Mouse (Mus musculus): Measurements from ENCODE around the gene Clrn1. TPM values are rescaled to one million over a fixed set of nuclear protein-coding genes. Genes with fewer than 3 reads are reported as not detected.

The Clrn1 gene
- polyA plus RNA-seq, 1 experiment from 2014 or later = 0.10 TPM

- no peaks in the 10 kb centered on the region for H3K36me3 ChIP-seq
- H3K27me3 ChIP-seq (ENCODE audit: low read depth, poor library complexity, severe bottlenecking) = no peaks in the 10 kb centered on the region
- H3K4me1 ChIP-seq = 0 out of 2 replicates have a peak, but pooled peaks cover 1% of the 10 kb centered on the region
- no peaks in the 10 kb centered on the region for H3K9me3 ChIP-seq (replicated peaks)
- no peak within 1 kb of the TSS for H3K27ac ChIP-seq
- H3K4me3 ChIP-seq = no peak within 1 kb of the TSS
- 81% methylated on average over 4 of the region's 4 CpGs for WGBS
- DNase-seq (ENCODE audit: low spot score) = no peak
Observed at GRCm38 (mm10) chr3:58822211-58822610, 62.9 kb downstream of the Clrn1 start, which contains the start of gene Mindy4b-ps. Gene Mindy4b-ps (minus strand): TSS chr3:58822311.

GRCm38 (mm10) chr3:58817337-58817736 is 67.8 kb downstream of the Clrn1 start:
- no peak for DNase-seq (ENCODE audit: low spot score)
- no peaks in the 10 kb centered on the region for H3K27me3 ChIP-seq (ENCODE audit: low read depth, poor library complexity, severe bottlenecking)
- H3K4me1 ChIP-seq = 0 out of 2 replicates have a peak, but pooled peaks cover 3% of the 10 kb centered on the region
- H3K27ac ChIP-seq = no peak overlapping the region
- WGBS = 45% methylated on average over 6 of the region's 6 CpGs
- H3K36me3 ChIP-seq = no peaks in the 10 kb centered on the region
- H3K4me3 ChIP-seq = no peak overlapping the region
- H3K9me3 ChIP-seq (replicated peaks) = no peaks in the 10 kb centered on the region

DNA sequence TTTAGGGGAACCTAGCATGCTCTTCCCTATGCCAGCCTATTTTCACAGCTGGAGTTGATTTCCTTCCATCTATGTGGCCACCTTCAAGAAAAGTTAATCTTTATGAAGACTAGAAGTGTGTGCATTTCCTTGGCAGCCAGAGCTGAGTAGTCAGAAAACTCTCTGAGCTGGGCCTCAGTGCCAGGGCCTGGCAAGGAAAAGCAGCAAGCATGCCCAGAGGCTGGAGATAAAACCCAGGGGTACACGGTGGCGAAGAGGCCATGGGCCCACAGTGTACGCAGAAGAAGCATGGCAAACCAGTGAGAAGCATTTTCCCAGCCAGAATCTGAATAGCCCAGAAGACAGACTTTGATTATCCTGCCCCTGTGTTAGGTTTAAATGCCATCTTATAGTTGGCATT is 70.9 kb downstream of the Clrn1 start:
- no peak for DNase-seq (ENCODE audit: low spot score)
- Histone ChIP-seq H3K36me3 (no peaks in the 10 kb centered on the region), H3K27ac (no peak overlapping the region), H3K4me3 (no peak overlapping the region), H3K4me1 (peaks cover 17% of the 10 kb centered on the region), H3K9me3 (replicated peaks) (no peaks in the 10 kb centered on the region), H3K27me3 (ENCODE audit: low read depth, poor library complexity, severe bottlenecking) (no peaks in the 10 kb centered on the region)
- 97% methylated on average over 3 of the region's 3 CpGs for WGBS

GRCm38 (mm10) chr3:58810353-58810752 is 74.8 kb downstream of the Clrn1 start:
- no peaks in the 10 kb centered on the region for H3K36me3 ChIP-seq
- no peak overlapping the region for H3K27ac ChIP-seq
- H3K4me3 ChIP-seq = no peak overlapping the region
- H3K4me1 ChIP-seq = peaks cover 19% of the 10 kb centered on the region
- no peaks in the 10 kb centered on the region for H3K27me3 ChIP-seq (ENCODE audit: low read depth, poor library complexity, severe bottlenecking)
- no peaks in the 10 kb centered on the region for H3K9me3 ChIP-seq (replicated peaks)
- WGBS = 44% methylated on average over 11 of the region's 11 CpGs
- peak; percentile 40 for DNase-seq (ENCODE audit: low spot score)

DNA sequence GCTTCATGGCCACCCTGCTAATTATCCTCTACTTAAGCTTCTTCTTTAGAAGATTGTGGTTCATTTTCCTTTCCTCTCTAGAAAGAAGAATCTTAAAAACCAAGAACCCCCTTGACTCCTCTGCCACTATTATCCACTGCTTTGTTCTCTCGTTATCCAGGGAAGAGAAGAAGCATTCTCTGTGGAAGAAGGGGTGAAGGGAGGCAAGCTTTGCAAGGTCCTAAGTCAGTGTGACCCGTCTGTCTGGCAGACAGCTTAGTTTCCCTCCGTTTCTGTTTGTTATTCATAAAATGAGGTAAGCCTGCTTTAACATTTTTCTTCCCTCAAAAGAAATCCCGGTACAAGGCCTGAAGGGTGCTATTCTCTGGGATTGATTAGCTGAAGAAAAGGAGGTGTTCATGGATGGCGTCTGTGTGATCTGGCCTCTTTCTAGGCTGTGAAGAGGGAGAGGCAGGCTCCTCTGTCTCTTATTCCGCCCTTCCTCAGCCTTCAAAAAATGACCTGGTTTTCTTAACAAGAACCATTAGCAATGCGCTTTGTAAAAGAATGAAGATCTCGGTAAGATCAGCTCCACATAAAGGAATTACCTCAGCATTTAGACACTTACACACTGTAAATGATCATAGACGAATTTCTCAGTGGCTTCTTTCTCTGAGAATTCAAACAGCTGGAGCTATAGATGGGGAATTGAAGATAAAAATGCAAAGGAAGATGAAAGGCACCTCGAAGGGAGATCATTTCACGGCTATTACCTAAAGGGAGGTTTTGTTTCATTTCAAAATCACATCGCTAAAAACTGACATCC is 75.8 kb downstream of the Clrn1 start:
- no peaks in the 10 kb centered on the region for H3K36me3 ChIP-seq
- no peak for DNase-seq (ENCODE audit: low spot score)
- H3K27me3 ChIP-seq (ENCODE audit: low read depth, poor library complexity, severe bottlenecking) = no peaks in the 10 kb centered on the region
- peaks cover 19% of the 10 kb centered on the region for H3K4me1 ChIP-seq
- 51% methylated on average over 12 of the region's 12 CpGs for WGBS
- H3K27ac ChIP-seq = no peak overlapping the region
- H3K9me3 ChIP-seq (replicated peaks) = no peaks in the 10 kb centered on the region
- H3K4me3 ChIP-seq = no peak overlapping the region

DNA sequence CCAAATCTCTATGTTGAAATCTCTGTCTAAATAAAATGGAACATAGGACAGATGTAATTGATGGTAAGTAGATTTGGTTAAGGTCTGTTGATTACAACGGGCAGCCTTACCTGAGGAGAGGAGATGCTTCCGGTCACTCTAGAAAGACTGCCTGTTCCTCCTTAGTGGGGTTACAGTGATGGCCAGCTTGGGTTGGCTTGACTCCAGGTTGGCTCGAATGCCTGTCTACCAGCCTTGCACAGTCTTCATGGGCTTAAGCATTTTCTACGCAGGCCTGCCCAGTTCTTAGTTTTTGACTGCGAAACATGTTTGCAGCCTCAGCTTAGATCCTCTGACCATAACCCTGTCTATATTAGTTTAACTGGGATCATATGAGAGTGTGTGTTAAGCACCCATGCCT is 76.5 kb downstream of the Clrn1 start:
- Histone ChIP-seq H3K36me3 (no peaks in the 10 kb centered on the region), H3K4me3 (no peak overlapping the region), H3K27ac (no peak overlapping the region), H3K27me3 (ENCODE audit: low read depth, poor library complexity, severe bottlenecking) (no peaks in the 10 kb centered on the region), H3K4me1 (peaks cover 19% of the 10 kb centered on the region), H3K9me3 (replicated peaks) (no peaks in the 10 kb centered on the region)
- no peak for DNase-seq (ENCODE audit: low spot score)
- 95% methylated on average over 5 of the region's 5 CpGs for WGBS

- no peaks in the 10 kb centered on the region for H3K36me3 ChIP-seq
- 90% methylated on average over 6 of the region's 6 CpGs for WGBS
- no peak overlapping the region for H3K27ac ChIP-seq
- peaks cover 9% of the 10 kb centered on the region for H3K4me1 ChIP-seq
- DNase-seq (ENCODE audit: low spot score) = no peak
- no peak overlapping the region for H3K4me3 ChIP-seq
- H3K27me3 ChIP-seq (ENCODE audit: low read depth, poor library complexity, severe bottlenecking) = no peaks in the 10 kb centered on the region
- H3K9me3 ChIP-seq (replicated peaks) = no peaks in the 10 kb centered on the region
Observed at GRCm38 (mm10) chr3:58804745-58805144, 80.4 kb downstream of the Clrn1 start.

DNA sequence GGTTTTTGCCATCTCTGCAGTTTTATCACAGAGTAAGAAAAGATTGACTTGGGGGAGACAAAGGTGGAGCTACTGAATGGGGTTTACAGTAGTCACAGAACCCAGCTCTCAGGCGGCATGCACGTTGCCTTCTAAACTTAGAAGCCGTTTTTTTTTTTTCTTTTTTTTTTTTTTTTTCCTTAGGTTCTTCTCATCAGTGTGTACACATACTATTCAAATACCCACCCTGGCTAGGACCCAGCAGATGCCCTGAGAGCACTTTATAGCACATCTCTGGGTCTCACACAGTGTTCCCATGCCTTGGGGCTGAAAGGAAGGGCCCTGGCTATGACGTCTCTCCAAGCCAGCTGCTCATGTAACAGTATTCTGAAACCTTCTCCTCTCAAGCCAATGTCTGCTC is 86.5 kb downstream of the Clrn1 start:
- Histone ChIP-seq H3K4me1 (peaks cover 8% of the 10 kb centered on the region), H3K27ac (no peak overlapping the region), H3K27me3 (ENCODE audit: low read depth, poor library complexity, severe bottlenecking) (no peaks in the 10 kb centered on the region), H3K36me3 (no peaks in the 10 kb centered on the region), H3K4me3 (no peak overlapping the region), H3K9me3 (replicated peaks) (no peaks in the 10 kb centered on the region)
- 81% methylated on average over 4 of the region's 4 CpGs for WGBS
- DNase-seq (ENCODE audit: low spot score) = no peak

GRCm38 (mm10) chr3:58798245-58798644 is 86.9 kb downstream of the Clrn1 start:
- H3K36me3 ChIP-seq = no peaks in the 10 kb centered on the region
- H3K9me3 ChIP-seq (replicated peaks) = no peaks in the 10 kb centered on the region
- peaks cover 8% of the 10 kb centered on the region for H3K4me1 ChIP-seq
- no peaks in the 10 kb centered on the region for H3K27me3 ChIP-seq (ENCODE audit: low read depth, poor library complexity, severe bottlenecking)
- H3K4me3 ChIP-seq = no peak overlapping the region
- DNase-seq (ENCODE audit: low spot score) = no peak
- 82% methylated on average over 8 of the region's 8 CpGs for WGBS
- no peak overlapping the region for H3K27ac ChIP-seq

Other genes starting within 250 kb of the Clrn1 start
- gene Erich6, start 248.1 kb downstream of the Clrn1 start, polyA plus RNA-seq (2016; fragmentation: Nextera tagmentation; extraction: Ambion mirVana) = not detected in 2 replicates
- 2.0 and 2.2 TPM in 2 replicates for gene Siah2, start 192.9 kb downstream of the Clrn1 start, polyA plus RNA-seq (2016; fragmentation: Nextera tagmentation; extraction: Ambion mirVana)
- gene Mindy4b-ps, start 63.0 kb downstream of the Clrn1 start, polyA plus RNA-seq (2016; fragmentation: Nextera tagmentation; extraction: Ambion mirVana) = not detected in 2 replicates
- 0.77 and 1.0 TPM in 2 replicates for gene Med12l, start 120.5 kb upstream of the Clrn1 start, polyA plus RNA-seq (2016; fragmentation: Nextera tagmentation; extraction: Ambion mirVana)
- 0.38 and 0.53 TPM in 2 replicates for gene Gpr171, start 216.5 kb upstream of the Clrn1 start, polyA plus RNA-seq (2016; fragmentation: Nextera tagmentation; extraction: Ambion mirVana)

Measured in limb, embryonic 10.5 days (tissue).